Mouse (Mus musculus) forebrain, postnatal 0 days (tissue): ENCODE data around the gene Zcchc12. TPM values are rescaled to one million over a fixed set of nuclear protein-coding genes. Genes with fewer than 3 reads are reported as not detected.

ENCODE experiments used
- ATAC-seq: fragments of 200-750 bp; cut with Nextera tagmentation; 2 replicates; pipeline ENCODE4 v1.8.0; 2017; ENCODE audit warnings: mild to moderate bottlenecking, moderate library complexity
- DNase-seq: peaks from one replicate; pipeline ENCODE4 v3.0.0-alpha.2; 2015
- H3K27ac ChIP-seq: fragments of 300-500 bp; sonication (generic); 2 replicates; pipeline ENCODE4 v1.5.1; 2014; ENCODE audit warnings: low read depth, mild to moderate bottlenecking, antibody characterized with exemption, low read length, moderate library complexity, mixed read lengths
- H3K27me3 ChIP-seq: fragments of 300-500 bp; sonication (generic); 2 replicates; pipeline ENCODE4 v1.6.1; 2014; ENCODE audit warnings: mild to moderate bottlenecking, low read length, mixed read lengths; ENCODE audit not compliant: insufficient read depth
- H3K36me3 ChIP-seq: fragments of 300-500 bp; sonication (generic); 2 replicates; pipeline ENCODE4 v1.6.1; 2014; ENCODE audit warnings: mild to moderate bottlenecking, moderate library complexity; ENCODE audit not compliant: insufficient read depth
- H3K4me1 ChIP-seq: fragments of 300-500 bp; sonication (generic); 2 replicates; pipeline ENCODE4 v1.6.1; 2014; ENCODE audit warnings: antibody characterized with exemption; ENCODE audit not compliant: insufficient read depth
- H3K4me2 ChIP-seq: fragments of 300-500 bp; sonication (generic); 2 replicates; pipeline ENCODE4 v1.6.1; 2014; ENCODE audit warnings: low read depth, mild to moderate bottlenecking, moderate library complexity
- H3K4me3 ChIP-seq: fragments of 300-500 bp; sonication (generic); 2 replicates; pipeline ENCODE4 v1.5.1; 2014; ENCODE audit warnings: low read depth, low read length, mixed read lengths
- H3K9ac ChIP-seq: fragments of 300-500 bp; sonication (generic); 2 replicates; pipeline ENCODE4 v1.6.1; 2014; ENCODE audit warnings: mild to moderate bottlenecking
- H3K9me3 ChIP-seq: fragments of 300-500 bp; sonication (generic); 2 replicates; pipeline ENCODE4 v1.6.1; 2016; ENCODE audit warnings: low read length
- CTCF ChIP-seq: sonication (generic); IDR thresholded peaks from 2 replicates; pipeline ENCODE4 v1.5.1; 2016; ENCODE audit warnings: antibody characterized with exemption, control low read depth, low read depth
- WGBS: fragments of 180-500 bp; shearing (Covaris S2); extraction: QIAGEN DNeasy Blood & Tissue Kit; methylation state at CpG from one replicate; pipeline ENCODE4 v1.1.7; 2014; 5-methylcytosine and 5-hydroxymethylcytosine counted together
- polyA plus RNA-seq: library from polyadenylated mRNA; unstranded; fragments of >200 nt; fragmentation: Nextera tagmentation; extraction: Ambion mirVana; gene quantifications from 2 replicates; pipeline ENCODE4 v1.2.1, GENCODE M21; 2015
- total RNA-seq: library from RNA; depleted of rRNA; stranded (reverse); fragments of >200 nt; gene quantifications from 2 replicates; pipeline ENCODE4 v1.2.3, GENCODE M21; 2014; rRNA removed

Zcchc12 gene
- total RNA-seq = 308 and 413 TPM in 2 replicates
- 280 and 417 TPM in 2 replicates for polyA plus RNA-seq

- no peaks in the 10 kb centered on the region for H3K36me3 ChIP-seq
- peak within 1 kb of the TSS; percentile 47 for H3K4me2 ChIP-seq
- peak within 1 kb of the TSS; percentile 38 for H3K4me3 ChIP-seq
- peak within 1 kb of the TSS; percentile 49 for H3K9ac ChIP-seq
- no peak for TF ChIP-seq CTCF
- H3K27ac ChIP-seq = peak within 1 kb of the TSS; percentile 73
- ATAC-seq (peak; percentile 89), DNase-seq (peak; percentile 76)
- WGBS = 29% methylated on average over 28 of the region's 28 CpGs
- H3K27me3 ChIP-seq = no peaks in the 10 kb centered on the region
- no peaks in the 10 kb centered on the region for H3K4me1 ChIP-seq
- H3K9me3 ChIP-seq = no peaks in the 10 kb centered on the region
Measured at GRCm38 (mm10) chrX:36195736-36196525, at the start of gene Zcchc12. TSS of gene Zcchc12 (plus strand) at chrX:36195904.

- no peak for DNase-seq
- H3K4me1 ChIP-seq = no peaks in the 10 kb centered on the region
- no peaks in the 10 kb centered on the region for H3K9me3 ChIP-seq
- H3K36me3 ChIP-seq = no peaks in the 10 kb centered on the region
- 54% methylated on average over 4 of the region's 4 CpGs for WGBS
- H3K9ac ChIP-seq = no peak overlapping the region
- no peak for TF ChIP-seq CTCF
- no peak overlapping the region for H3K4me2 ChIP-seq
- no peak for ATAC-seq
- no peak overlapping the region for H3K4me3 ChIP-seq
- H3K27ac ChIP-seq = no peak overlapping the region
- no peaks in the 10 kb centered on the region for H3K27me3 ChIP-seq
Measured at GRCm38 (mm10) chrX:36146746-36147145, 49.0 kb upstream of the Zcchc12 start.

GRCm38 (mm10) chrX:36150100-36150499 is 45.6 kb upstream of the Zcchc12 start:
- no peaks in the 10 kb centered on the region for H3K4me1 ChIP-seq
- ATAC-seq (no peak), DNase-seq (no peak)
- TF ChIP-seq CTCF = no peak
- H3K36me3 ChIP-seq = no peaks in the 10 kb centered on the region
- no peak overlapping the region for H3K9ac ChIP-seq
- H3K4me3 ChIP-seq = no peak overlapping the region
- H3K27me3 ChIP-seq = no peaks in the 10 kb centered on the region
- no peak overlapping the region for H3K4me2 ChIP-seq
- H3K27ac ChIP-seq = no peak overlapping the region
- H3K9me3 ChIP-seq = no peaks in the 10 kb centered on the region

GRCm38 (mm10) chrX:36156677-36157076 is 39.0 kb upstream of the Zcchc12 start:
- ATAC-seq (no peak), DNase-seq (no peak)
- Histone ChIP-seq H3K4me3 (no peak overlapping the region), H3K9me3 (no peaks in the 10 kb centered on the region), H3K27me3 (no peaks in the 10 kb centered on the region), H3K4me1 (no peaks in the 10 kb centered on the region), H3K9ac (no peak overlapping the region), H3K27ac (no peak overlapping the region), H3K4me2 (no peak overlapping the region), H3K36me3 (no peaks in the 10 kb centered on the region)
- no peak for TF ChIP-seq CTCF
- WGBS = 71% methylated on average over 2 of the region's 2 CpGs

GRCm38 (mm10) chrX:36161567-36161966 is 34.1 kb upstream of the Zcchc12 start:
- Histone ChIP-seq H3K27me3 (no peaks in the 10 kb centered on the region), H3K27ac (no peak overlapping the region), H3K4me1 (no peaks in the 10 kb centered on the region), H3K36me3 (no peaks in the 10 kb centered on the region), H3K9ac (no peak overlapping the region), H3K9me3 (no peaks in the 10 kb centered on the region), H3K4me2 (no peak overlapping the region), H3K4me3 (no peak overlapping the region)
- WGBS = 32% methylated on average over 4 of the region's 4 CpGs
- no peak for ATAC-seq
- no peak for TF ChIP-seq CTCF
- peak; percentile 8 for DNase-seq

GRCm38 (mm10) chrX:36183625-36184024 is 12.1 kb upstream of the Zcchc12 start:
- H3K9me3 ChIP-seq = no peaks in the 10 kb centered on the region
- no peak overlapping the region for H3K27ac ChIP-seq
- H3K4me1 ChIP-seq = no peaks in the 10 kb centered on the region
- no peaks in the 10 kb centered on the region for H3K36me3 ChIP-seq
- H3K27me3 ChIP-seq = no peaks in the 10 kb centered on the region
- H3K9ac ChIP-seq = no peak overlapping the region
- H3K4me2 ChIP-seq = no peak overlapping the region
- no peak overlapping the region for H3K4me3 ChIP-seq
- no peak for ATAC-seq
- peak; percentile 68 for TF ChIP-seq CTCF
- peak; percentile 29 for DNase-seq

GRCm38 (mm10) chrX:36186036-36186435 is 9.7 kb upstream of the Zcchc12 start:
- H3K27me3 ChIP-seq = no peaks in the 10 kb centered on the region
- H3K36me3 ChIP-seq = no peaks in the 10 kb centered on the region
- no peak overlapping the region for H3K4me3 ChIP-seq
- no peak overlapping the region for H3K4me2 ChIP-seq
- 46% methylated on average over 5 of the region's 5 CpGs for WGBS
- peak overlapping the region; percentile 57; the same call in 1 of the 2 replicates for H3K27ac ChIP-seq
- TF ChIP-seq CTCF = no peak
- H3K9me3 ChIP-seq = no peaks in the 10 kb centered on the region
- ATAC-seq (peak; percentile 64; the same call in 1 of the 2 replicates), DNase-seq (no peak)
- H3K9ac ChIP-seq = no peak overlapping the region
- H3K4me1 ChIP-seq = no peaks in the 10 kb centered on the region
